Mouse (Mus musculus): Measurements from ENCODE around the gene Cwc22. TPM values are rescaled to one million over a fixed set of nuclear protein-coding genes. Genes with fewer than 3 reads are reported as not detected.

Cwc22 gene
- total and polyA plus RNA-seq, 2 experiments from 2014 or later, result 9.0 to 9.6 TPM

DNA sequence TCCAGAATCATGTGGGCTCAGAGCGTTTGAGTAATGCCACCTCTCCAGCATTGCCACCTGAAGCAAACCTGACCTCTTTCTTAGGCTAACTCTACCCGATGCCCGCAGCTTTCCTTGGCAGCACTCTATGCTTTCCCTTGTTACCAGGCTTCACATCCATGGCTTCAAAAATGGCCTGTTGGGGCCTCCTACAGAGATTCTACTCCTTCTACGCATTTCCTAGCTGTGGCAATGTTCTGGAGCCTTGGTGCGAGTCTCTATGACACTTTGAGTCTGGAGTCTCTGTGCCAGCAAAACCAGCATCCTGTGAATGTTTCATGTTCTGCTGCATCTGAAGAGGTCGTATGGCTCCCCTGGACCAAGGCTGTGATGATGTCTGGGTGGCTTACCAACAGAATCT, 69.8 kb downstream of the Cwc22 start:
- no peak overlapping the region for H3K4me3 ChIP-seq (ENCODE audit: low read length)
- DNase-seq (ENCODE audit: low spot score) (no peak), ATAC-seq (no peak)
- no peak overlapping the region for H3K27ac ChIP-seq
- no peaks in the 10 kb centered on the region for H3K27me3 ChIP-seq (ENCODE audit: insufficient read depth, low read length)
- 86% methylated on average over 6 of the region's 6 CpGs for WGBS
- H3K36me3 ChIP-seq (ENCODE audit: insufficient read depth, low read length), result no peaks in the 10 kb centered on the region
- TF ChIP-seq CTCF (IDR thresholded peaks at IDR 0.05; ENCODE audit: low read depth), result no peak
- no peak overlapping the region for H3K9ac ChIP-seq (replicated peaks; ENCODE audit: low read length)
- H3K4me1 ChIP-seq (ENCODE audit: insufficient read depth, low read length), result no peaks in the 10 kb centered on the region
- H3K4me2 ChIP-seq (ENCODE audit: low read depth, low read length), result no peak overlapping the region
- H3K9me3 ChIP-seq (ENCODE audit: low read length), result no peaks in the 10 kb centered on the region

DNA sequence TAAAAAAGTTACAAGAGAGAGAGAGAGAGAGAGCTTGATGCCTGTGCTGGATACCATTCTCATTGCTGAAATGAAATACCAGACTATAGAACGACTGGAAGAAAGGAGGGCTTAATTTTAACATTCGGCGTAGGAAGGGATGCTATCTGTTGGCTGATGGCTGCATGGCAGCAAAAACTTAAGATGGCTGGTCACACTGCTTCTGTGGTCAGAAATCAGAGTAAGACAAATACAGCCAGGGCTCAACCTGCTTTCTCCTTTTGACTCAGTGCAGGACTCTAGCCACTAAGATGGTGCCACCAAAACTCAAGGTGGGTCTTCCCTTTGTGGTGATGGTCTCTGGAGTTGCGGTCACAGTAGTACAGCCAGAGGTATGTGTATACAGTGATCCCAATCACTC, 70.7 kb downstream of the Cwc22 start:
- Histone ChIP-seq H3K4me1 (ENCODE audit: insufficient read depth, low read length) (no peaks in the 10 kb centered on the region), H3K9ac (replicated peaks; ENCODE audit: low read length) (no peak overlapping the region), H3K27ac (no peak overlapping the region), H3K4me3 (ENCODE audit: low read length) (no peak overlapping the region), H3K36me3 (ENCODE audit: insufficient read depth, low read length) (no peaks in the 10 kb centered on the region), H3K27me3 (ENCODE audit: insufficient read depth, low read length) (no peaks in the 10 kb centered on the region), H3K9me3 (ENCODE audit: low read length) (no peaks in the 10 kb centered on the region), H3K4me2 (ENCODE audit: low read depth, low read length) (no peak overlapping the region)
- DNase-seq (ENCODE audit: low spot score), result no peak
- WGBS, result 91% methylated on average over 4 of the region's 4 CpGs
- TF ChIP-seq CTCF (IDR thresholded peaks at IDR 0.05; ENCODE audit: low read depth), result no peak
- no peak for ATAC-seq

DNA sequence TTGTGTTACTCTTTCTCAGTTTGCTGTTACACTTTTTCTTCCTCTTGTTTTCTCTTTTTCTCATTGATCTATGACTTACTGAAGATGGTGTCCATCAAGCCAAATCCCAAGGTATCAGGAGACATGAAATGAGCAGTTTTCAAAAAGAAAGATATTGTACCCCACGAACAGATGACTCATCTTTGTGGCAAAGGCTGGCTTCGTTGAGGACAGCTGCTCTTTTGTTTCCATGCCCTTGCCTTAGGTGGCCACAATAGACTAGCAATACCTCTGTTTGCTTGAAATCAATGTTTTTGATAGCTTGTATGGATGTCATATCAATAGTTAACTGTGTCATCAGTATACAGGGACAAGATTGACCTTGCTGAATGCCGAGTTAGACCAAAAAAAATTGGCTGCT, 71.5 kb downstream of the Cwc22 start:
- no peak overlapping the region for H3K27ac ChIP-seq
- no peak overlapping the region for H3K4me3 ChIP-seq (ENCODE audit: low read length)
- ATAC-seq, result no peak
- no peaks in the 10 kb centered on the region for H3K27me3 ChIP-seq (ENCODE audit: insufficient read depth, low read length)
- DNase-seq (ENCODE audit: low spot score), result no peak
- H3K36me3 ChIP-seq (ENCODE audit: insufficient read depth, low read length), result no peaks in the 10 kb centered on the region
- H3K4me2 ChIP-seq (ENCODE audit: low read depth, low read length), result no peak overlapping the region
- H3K9ac ChIP-seq (replicated peaks; ENCODE audit: low read length), result no peak overlapping the region
- WGBS, result 87% methylated on average over 3 of the region's 3 CpGs
- no peaks in the 10 kb centered on the region for H3K4me1 ChIP-seq (ENCODE audit: insufficient read depth, low read length)
- no peak for TF ChIP-seq CTCF (IDR thresholded peaks at IDR 0.05; ENCODE audit: low read depth)
- no peaks in the 10 kb centered on the region for H3K9me3 ChIP-seq (ENCODE audit: low read length)

DNA sequence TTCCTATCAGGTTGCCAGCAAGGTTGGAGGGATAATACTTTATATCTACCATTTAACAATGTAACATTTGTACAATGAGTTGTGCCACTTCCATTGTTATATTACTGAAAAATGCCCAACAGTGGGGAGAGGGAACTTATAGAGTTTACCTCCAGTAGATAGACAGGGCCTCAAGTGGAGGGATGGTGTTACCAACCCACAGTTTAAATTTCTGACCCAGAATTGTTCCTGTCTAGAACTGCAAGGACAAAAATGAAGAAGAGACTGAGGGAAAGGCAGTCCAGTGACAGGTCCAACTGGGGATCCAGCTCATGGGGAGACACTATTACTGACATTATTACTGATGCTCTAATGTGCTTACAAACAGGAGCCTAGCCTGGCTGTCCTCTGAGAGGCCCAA, 72.4 kb downstream of the Cwc22 start:
- no peak for ATAC-seq
- Histone ChIP-seq H3K4me2 (ENCODE audit: low read depth, low read length) (no peak overlapping the region), H3K9ac (replicated peaks; ENCODE audit: low read length) (no peak overlapping the region), H3K4me1 (ENCODE audit: insufficient read depth, low read length) (no peaks in the 10 kb centered on the region), H3K4me3 (ENCODE audit: low read length) (no peak overlapping the region), H3K36me3 (ENCODE audit: insufficient read depth, low read length) (no peaks in the 10 kb centered on the region), H3K27ac (no peak overlapping the region), H3K9me3 (ENCODE audit: low read length) (no peaks in the 10 kb centered on the region), H3K27me3 (ENCODE audit: insufficient read depth, low read length) (no peaks in the 10 kb centered on the region)
- TF ChIP-seq CTCF (IDR thresholded peaks at IDR 0.05; ENCODE audit: low read depth), result no peak
- DNase-seq (ENCODE audit: low spot score), result no peak

DNA sequence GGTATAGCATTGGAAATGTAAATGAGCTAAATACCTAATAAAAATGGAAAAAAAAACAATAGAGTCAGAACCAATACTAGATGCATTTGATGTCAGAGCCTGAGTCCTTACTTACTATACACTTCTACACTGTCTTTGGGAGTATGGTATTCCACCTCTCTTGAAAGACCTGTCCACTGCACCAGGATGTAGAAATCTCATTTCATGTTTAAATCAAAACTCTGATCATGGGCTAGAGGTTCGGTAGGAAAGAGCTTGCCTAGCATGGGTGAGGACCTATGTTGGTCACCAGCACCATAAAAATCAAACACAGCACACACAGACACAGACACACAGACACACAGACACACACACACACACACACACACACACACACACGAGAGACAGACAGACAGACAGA, 73.5 kb downstream of the Cwc22 start:
- H3K4me3 ChIP-seq (ENCODE audit: low read length), result no peak overlapping the region
- ATAC-seq, result no peak
- 72% methylated on average over 2 of the region's 2 CpGs for WGBS
- no peak for TF ChIP-seq CTCF (IDR thresholded peaks at IDR 0.05; ENCODE audit: low read depth)
- no peaks in the 10 kb centered on the region for H3K4me1 ChIP-seq (ENCODE audit: insufficient read depth, low read length)
- no peaks in the 10 kb centered on the region for H3K27me3 ChIP-seq (ENCODE audit: insufficient read depth, low read length)
- H3K9ac ChIP-seq (replicated peaks; ENCODE audit: low read length), result no peak overlapping the region
- no peaks in the 10 kb centered on the region for H3K9me3 ChIP-seq (ENCODE audit: low read length)
- no peak overlapping the region for H3K4me2 ChIP-seq (ENCODE audit: low read depth, low read length)
- no peak for DNase-seq (ENCODE audit: low spot score)
- no peak overlapping the region for H3K27ac ChIP-seq
- H3K36me3 ChIP-seq (ENCODE audit: insufficient read depth, low read length), result no peaks in the 10 kb centered on the region

DNA sequence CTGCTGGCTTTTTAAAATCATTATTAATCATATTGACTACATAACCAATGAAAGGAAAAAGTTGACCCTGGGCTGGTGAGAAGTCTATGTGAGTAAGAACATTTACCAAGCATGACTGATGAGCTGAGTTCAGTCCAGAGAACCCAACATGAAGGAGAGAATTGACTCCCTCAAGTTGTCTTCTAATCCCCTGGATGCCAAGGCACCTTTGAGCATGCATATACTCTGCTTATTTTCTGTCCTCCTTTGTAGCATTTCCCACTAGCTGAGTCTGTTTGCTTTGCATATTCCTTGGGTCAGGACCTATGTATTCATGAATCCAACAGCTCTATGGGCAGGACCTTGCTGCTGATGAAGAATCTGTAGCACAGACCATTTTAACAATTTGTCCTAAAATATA, 75.0 kb downstream of the Cwc22 start:
- Histone ChIP-seq H3K9me3 (ENCODE audit: low read length) (no peaks in the 10 kb centered on the region), H3K4me2 (ENCODE audit: low read depth, low read length) (no peak overlapping the region), H3K4me1 (ENCODE audit: insufficient read depth, low read length) (no peaks in the 10 kb centered on the region), H3K4me3 (ENCODE audit: low read length) (no peak overlapping the region), H3K27ac (no peak overlapping the region), H3K27me3 (ENCODE audit: insufficient read depth, low read length) (no peaks in the 10 kb centered on the region), H3K9ac (replicated peaks; ENCODE audit: low read length) (no peak overlapping the region), H3K36me3 (ENCODE audit: insufficient read depth, low read length) (no peaks in the 10 kb centered on the region)
- ATAC-seq, result no peak
- no peak for TF ChIP-seq CTCF (IDR thresholded peaks at IDR 0.05; ENCODE audit: low read depth)
- no peak for DNase-seq (ENCODE audit: low spot score)

DNA sequence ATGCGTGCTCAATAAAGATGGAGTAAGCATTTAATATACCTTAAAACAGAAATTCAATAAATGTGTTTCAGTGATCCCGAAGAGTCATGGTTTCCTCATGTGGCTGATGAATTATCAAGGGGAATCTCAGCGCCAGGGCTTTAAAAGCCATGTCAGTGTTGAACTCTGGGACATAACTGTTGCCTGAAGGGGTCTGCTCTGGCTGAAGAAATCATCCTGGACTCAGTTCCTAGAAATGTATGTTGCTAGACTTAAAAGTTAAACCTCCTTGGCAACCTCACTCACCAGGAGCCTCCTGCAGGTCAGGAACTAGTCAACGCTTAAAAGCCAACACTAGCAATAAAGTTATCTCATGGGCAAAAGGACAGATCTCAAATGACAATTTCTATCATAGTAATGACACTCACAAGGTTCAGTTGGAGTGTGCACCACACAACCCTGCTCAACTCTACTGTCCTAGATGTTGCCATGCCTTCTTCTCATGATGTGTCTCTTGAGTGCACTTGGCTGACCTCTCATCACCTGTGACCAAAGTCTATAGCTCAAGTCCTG, 76.4 kb downstream of the Cwc22 start:
- H3K27ac ChIP-seq, result no peak overlapping the region
- no peak for TF ChIP-seq CTCF (IDR thresholded peaks at IDR 0.05; ENCODE audit: low read depth)
- DNase-seq (ENCODE audit: low spot score) (no peak), ATAC-seq (no peak)
- no peaks in the 10 kb centered on the region for H3K36me3 ChIP-seq (ENCODE audit: insufficient read depth, low read length)
- H3K4me3 ChIP-seq (ENCODE audit: low read length), result no peak overlapping the region
- H3K9me3 ChIP-seq (ENCODE audit: low read length), result no peaks in the 10 kb centered on the region
- 91% methylated on average over 4 of the region's 4 CpGs for WGBS
- no peak overlapping the region for H3K9ac ChIP-seq (replicated peaks; ENCODE audit: low read length)
- no peaks in the 10 kb centered on the region for H3K4me1 ChIP-seq (ENCODE audit: insufficient read depth, low read length)
- H3K4me2 ChIP-seq (ENCODE audit: low read depth, low read length), result no peak overlapping the region
- H3K27me3 ChIP-seq (ENCODE audit: insufficient read depth, low read length), result no peaks in the 10 kb centered on the region
